Mouse (Mus musculus): ENCODE data around the gene Pnpla2. TPM values are rescaled to one million over a fixed set of nuclear protein-coding genes. Genes with fewer than 3 reads are reported as not detected.
A peak's percentile ranks its signal among the peaks of the same experiment; 100 is the strongest.

Pnpla2 gene
- polyA plus RNA-seq, 1 experiment: not detected

GRCm38 (mm10) chr7:141462333-141462821 is 7.4 kb downstream of the Pnpla2 start:
- Histone ChIP-seq H3K4me1 (ENCODE audit: control insufficient read depth, insufficient read depth, low read length) (peaks cover 11% of the 10 kb centered on the region), H3K4me3 (ENCODE audit: insufficient read depth, low read depth, low read length) (no peak overlapping the region), H3K27ac (ENCODE audit: insufficient read depth, low read depth, low read length) (no peak overlapping the region)
- TF ChIP-seq POLR2A (IDR thresholded peaks at IDR 0.05; ENCODE audit: insufficient read depth, low read depth, low read length) (no peak), CTCF (IDR thresholded peaks at IDR 0.05; ENCODE audit: insufficient read depth, low read depth, low read length) (no peak)
- 30% methylated on average over 5 of the region's 5 CpGs for WGBS

GRCm38 (mm10) chr7:141463824-141464602 is 9.0 kb downstream of the Pnpla2 start:
- WGBS: 56% methylated on average over 12 of the region's 12 CpGs
- Histone ChIP-seq H3K4me1 (ENCODE audit: control insufficient read depth, insufficient read depth, low read length) (peaks cover 27% of the 10 kb centered on the region), H3K4me3 (ENCODE audit: insufficient read depth, low read depth, low read length) (no peak overlapping the region), H3K27ac (ENCODE audit: insufficient read depth, low read depth, low read length) (no peak overlapping the region)
- TF ChIP-seq POLR2A (IDR thresholded peaks at IDR 0.05; ENCODE audit: insufficient read depth, low read depth, low read length) (no peak), CTCF (IDR thresholded peaks at IDR 0.05; ENCODE audit: insufficient read depth, low read depth, low read length) (no peak)

GRCm38 (mm10) chr7:141464603-141465201 is 9.7 kb downstream of the Pnpla2 start:
- WGBS: 24% methylated on average over 38 of the region's 38 CpGs
- TF ChIP-seq CTCF (IDR thresholded peaks at IDR 0.05; ENCODE audit: insufficient read depth, low read depth, low read length): no peak
- TF ChIP-seq POLR2A (IDR thresholded peaks at IDR 0.05; ENCODE audit: insufficient read depth, low read depth, low read length): no peak

GRCm38 (mm10) chr7:141465388-141466044 is 10.5 kb downstream of the Pnpla2 start:
- Histone ChIP-seq H3K4me3 (ENCODE audit: insufficient read depth, low read depth, low read length) (no peak overlapping the region), H3K27ac (ENCODE audit: insufficient read depth, low read depth, low read length) (no peak overlapping the region), H3K4me1 (ENCODE audit: control insufficient read depth, insufficient read depth, low read length) (peaks cover 39% of the 10 kb centered on the region)
- WGBS: 53% methylated on average over 10 of the region's 10 CpGs
- no peak for TF ChIP-seq POLR2A (IDR thresholded peaks at IDR 0.05; ENCODE audit: insufficient read depth, low read depth, low read length)
- no peak for TF ChIP-seq CTCF (IDR thresholded peaks at IDR 0.05; ENCODE audit: insufficient read depth, low read depth, low read length)

More at GRCm38 (mm10) chr7:141464603-141465201, 9.7 kb downstream of the Pnpla2 start:
- Histone ChIP-seq H3K4me1 (ENCODE audit: control insufficient read depth, insufficient read depth, low read length) (peaks cover 34% of the 10 kb centered on the region), H3K27ac (ENCODE audit: insufficient read depth, low read depth, low read length) (no peak overlapping the region), H3K4me3 (ENCODE audit: insufficient read depth, low read depth, low read length) (no peak overlapping the region)

GRCm38 (mm10) chr7:141466045-141466394 is 11.0 kb downstream of the Pnpla2 start:
- Histone ChIP-seq H3K4me3 (ENCODE audit: insufficient read depth, low read depth, low read length) (no peak overlapping the region), H3K4me1 (ENCODE audit: control insufficient read depth, insufficient read depth, low read length) (peaks cover 39% of the 10 kb centered on the region), H3K27ac (ENCODE audit: insufficient read depth, low read depth, low read length) (no peak overlapping the region)
- TF ChIP-seq POLR2A (IDR thresholded peaks at IDR 0.05; ENCODE audit: insufficient read depth, low read depth, low read length): no peak
- no peak for TF ChIP-seq CTCF (IDR thresholded peaks at IDR 0.05; ENCODE audit: insufficient read depth, low read depth, low read length)
- whole genome bisulfite sequencing: 80% methylated on average over 7 of the region's 7 CpGs

- Histone ChIP-seq H3K4me3 (ENCODE audit: insufficient read depth, low read depth, low read length) (peak overlapping the region; percentile 64; the same call in 1 of the 2 replicates), H3K27ac (ENCODE audit: insufficient read depth, low read depth, low read length) (no peak overlapping the region), H3K4me1 (ENCODE audit: control insufficient read depth, insufficient read depth, low read length) (peaks cover 36% of the 10 kb centered on the region)
- 69% methylated on average over 10 of the region's 10 CpGs for WGBS
- TF ChIP-seq POLR2A (IDR thresholded peaks at IDR 0.05; ENCODE audit: insufficient read depth, low read depth, low read length): no peak
- TF ChIP-seq CTCF (IDR thresholded peaks at IDR 0.05; ENCODE audit: insufficient read depth, low read depth, low read length): no peak
Observed at GRCm38 (mm10) chr7:141466607-141467148, 11.7 kb downstream of the Pnpla2 start.

- peak within 1 kb of the TSS; percentile 64 for H3K4me3 ChIP-seq (ENCODE audit: insufficient read depth, low read depth, low read length)
- WGBS: 4% methylated on average over 52 of the region's 52 CpGs
- TF ChIP-seq CTCF (IDR thresholded peaks at IDR 0.05; ENCODE audit: insufficient read depth, low read depth, low read length) (no peak), POLR2A (IDR thresholded peaks at IDR 0.05; ENCODE audit: insufficient read depth, low read depth, low read length) (no peak)
- peaks cover 32% of the 10 kb centered on the region for H3K4me1 ChIP-seq (ENCODE audit: control insufficient read depth, insufficient read depth, low read length)
- no peak within 1 kb of the TSS; the same call in 1 of the 2 replicates for H3K27ac ChIP-seq (ENCODE audit: insufficient read depth, low read depth, low read length)
Observed at GRCm38 (mm10) chr7:141467230-141468030, 12.4 kb downstream of the Pnpla2 start, which contains the start of gene Cd151. Cd151 (plus strand) TSS chr7:141467392.

- Histone ChIP-seq H3K27ac (ENCODE audit: insufficient read depth, low read depth, low read length) (no peak overlapping the region), H3K4me3 (ENCODE audit: insufficient read depth, low read depth, low read length) (peak overlapping the region; percentile 64; the same call in 1 of the 2 replicates), H3K4me1 (ENCODE audit: control insufficient read depth, insufficient read depth, low read length) (peaks cover 32% of the 10 kb centered on the region)
- TF ChIP-seq POLR2A (IDR thresholded peaks at IDR 0.05; ENCODE audit: insufficient read depth, low read depth, low read length) (no peak), CTCF (IDR thresholded peaks at IDR 0.05; ENCODE audit: insufficient read depth, low read depth, low read length) (no peak)
- 67% methylated on average over 5 of the region's 5 CpGs for WGBS
Observed at GRCm38 (mm10) chr7:141468164-141468521, 13.1 kb downstream of the Pnpla2 start.
